Mouse (Mus musculus) liver, embryonic 11.5 days (tissue): ENCODE measurements at regions not wholly inside any gene's neighbourhood (a gene's known extent, or its start where the extent isn't known, plus 50 kb on each side); places are given as distances from the start of the nearest gene placed in this dataset.
"Not testable (repeated sequence)": the region's sequence is repeated elsewhere in the genome, so short reads cannot be mapped to it uniquely, and the experiment has no call there.

Source experiments
- ATAC-seq: fragments of 200-750 bp; cut with Nextera tagmentation; replicated peaks from 2 replicates; pipeline ENCODE4 v1.8.0; 2017; ENCODE audit warnings: moderate number of reproducible peaks, mild to moderate bottlenecking, moderate TSS enrichment, moderate library complexity; ENCODE audit not compliant: low FRiP score
- DNase-seq: peaks from one replicate; pipeline ENCODE4 v3.0.0-alpha.2; 2017; ENCODE audit warnings: low spot score
- H3K27ac ChIP-seq: fragments of 300-500 bp; sonication (generic); 2 replicates; pipeline ENCODE4 v1.5.1; 2014; ENCODE audit warnings: mild to moderate bottlenecking, low read depth, low read length, control low read depth
- H3K27me3 ChIP-seq: fragments of 300-500 bp; sonication (generic); replicated peaks from 2 replicates; pipeline ENCODE4 v1.6.1; 2014; ENCODE audit warnings: low read length, mixed read lengths; ENCODE audit not compliant: control insufficient read depth, insufficient read depth
- H3K36me3 ChIP-seq: fragments of 300-500 bp; sonication (generic); 2 replicates; pipeline ENCODE4 v1.6.1; 2014; ENCODE audit warnings: mild to moderate bottlenecking, low read length, moderate library complexity, mixed read lengths; ENCODE audit not compliant: control insufficient read depth, insufficient read depth
- H3K4me1 ChIP-seq: fragments of 300-500 bp; sonication (generic); replicated peaks from 2 replicates; pipeline ENCODE4 v1.6.1; 2014; ENCODE audit warnings: low read length, mixed read lengths; ENCODE audit not compliant: control insufficient read depth, insufficient read depth
- H3K4me2 ChIP-seq: fragments of 300-500 bp; sonication (generic); 2 replicates; pipeline ENCODE4 v1.6.1; 2014; ENCODE audit warnings: mild to moderate bottlenecking, control low read depth, moderate library complexity
- H3K4me3 ChIP-seq: fragments of 300-500 bp; sonication (generic); 2 replicates; pipeline ENCODE4 v1.5.1; 2014; ENCODE audit warnings: low read depth, low read length, control low read depth
- H3K9ac ChIP-seq: fragments of 300-500 bp; sonication (generic); 2 replicates; pipeline ENCODE4 v1.6.1; 2014; ENCODE audit warnings: low read depth, low read length, control low read depth
- H3K9me3 ChIP-seq: fragments of 300-500 bp; sonication (generic); 2 replicates; pipeline ENCODE4 v1.6.1; 2016; ENCODE audit warnings: low read length, inconsistent platforms, mixed read lengths; ENCODE audit not compliant: control insufficient read depth
- WGBS: fragments of 180-500 bp; shearing (Covaris S2); extraction: QIAGEN DNeasy Blood & Tissue Kit; methylation state at CpG from one replicate; pipeline ENCODE4 v1.1.7; 2014; 5-methylcytosine and 5-hydroxymethylcytosine counted together

DNA sequence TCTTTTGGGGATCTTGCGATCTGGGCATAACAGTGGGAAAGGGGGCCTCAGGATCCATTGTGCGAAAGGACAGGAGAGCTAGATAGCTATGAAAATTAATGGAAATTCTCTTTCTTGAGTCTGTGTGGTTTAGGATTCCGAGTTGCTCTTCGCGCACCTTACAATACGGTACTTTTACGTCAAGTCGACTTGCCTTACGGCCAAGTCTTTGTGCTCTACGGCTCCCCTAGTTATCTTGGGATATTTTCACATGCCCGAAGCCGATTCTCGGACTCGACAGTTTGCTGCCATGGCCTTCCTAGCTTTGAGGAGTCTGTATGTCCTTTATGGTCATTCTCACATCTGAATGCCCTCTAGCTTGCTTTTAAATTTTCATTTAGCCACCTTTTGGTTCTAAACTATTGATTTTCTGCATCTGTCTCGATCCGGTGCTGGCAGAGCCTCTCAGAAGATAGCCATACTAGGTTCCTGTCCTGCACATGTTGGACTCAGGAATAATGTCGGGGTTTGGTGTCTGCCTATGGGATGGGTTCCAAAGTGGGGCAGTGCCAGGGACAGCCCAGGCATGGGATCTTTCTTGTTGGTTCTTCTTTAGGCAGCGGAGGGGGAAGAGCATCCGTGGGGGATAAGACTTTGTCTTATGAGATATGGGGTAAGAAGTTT is 109.0 kb upstream of the Olfr1324 start:
- no peaks in the 10 kb centered on the region for H3K4me1 ChIP-seq
- peak overlapping the region; percentile 28 for H3K4me2 ChIP-seq
- peak overlapping the region; percentile 42 for H3K4me3 ChIP-seq
- H3K27me3 ChIP-seq = no peaks in the 10 kb centered on the region
- ATAC-seq (no peak), DNase-seq (no peak)
- H3K9ac ChIP-seq = no peak overlapping the region
- no peaks in the 10 kb centered on the region for H3K9me3 ChIP-seq
- H3K27ac ChIP-seq = no peak overlapping the region
- 51% methylated on average over 19 of the region's 19 CpGs for WGBS
- H3K36me3 ChIP-seq = no peaks in the 10 kb centered on the region

DNA sequence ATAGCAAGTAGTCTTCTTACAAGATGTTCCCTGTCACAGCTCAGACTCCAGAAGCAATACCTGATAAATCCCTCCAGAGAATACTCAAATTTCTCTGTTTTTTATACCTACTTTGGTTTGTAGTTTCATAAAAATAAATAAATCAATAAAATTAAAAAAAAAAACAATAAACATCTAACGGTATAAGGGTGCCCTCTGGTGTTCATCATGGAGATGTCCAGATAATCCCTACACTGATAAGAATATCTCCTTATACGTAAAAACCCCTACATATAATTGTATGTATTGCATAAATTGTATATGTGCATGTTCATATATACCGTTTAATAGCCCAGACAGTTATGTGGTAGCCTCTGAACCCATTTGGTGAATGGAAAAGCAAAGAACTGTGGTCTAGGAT is 75.7 kb upstream of the Olfr1324 start:
- Histone ChIP-seq H3K36me3 (no peaks in the 10 kb centered on the region), H3K9ac (no peak overlapping the region), H3K4me1 (no peaks in the 10 kb centered on the region), H3K4me2 (no peak overlapping the region), H3K9me3 (no peaks in the 10 kb centered on the region), H3K27ac (no peak overlapping the region), H3K27me3 (no peaks in the 10 kb centered on the region), H3K4me3 (no peak overlapping the region)
- ATAC-seq (no peak), DNase-seq (no peak)
- WGBS = 23% methylated on average over 3 of the region's 3 CpGs

DNA sequence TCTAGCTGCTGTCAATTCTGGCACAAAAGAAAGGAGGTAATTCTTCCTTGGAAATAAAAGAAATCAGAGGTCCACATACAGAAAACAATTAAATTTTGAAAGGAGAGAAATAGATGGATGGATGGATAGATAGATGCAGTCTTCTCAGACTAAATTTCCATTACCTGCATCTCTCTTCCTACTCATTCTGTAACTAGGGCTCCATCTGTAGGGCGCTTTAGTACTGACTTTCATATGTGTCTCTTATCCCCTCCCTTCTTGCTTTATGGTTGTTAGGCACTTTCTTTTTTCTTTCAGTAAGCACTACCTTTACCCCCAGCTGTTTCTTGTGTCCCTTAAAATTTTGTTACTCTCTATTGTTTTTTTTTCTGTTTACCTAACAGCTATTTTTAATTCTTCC is 72.9 kb upstream of the Olfr1324 start:
- Histone ChIP-seq H3K4me3 (no peak overlapping the region), H3K9ac (no peak overlapping the region), H3K27me3 (no peaks in the 10 kb centered on the region), H3K9me3 (no peaks in the 10 kb centered on the region), H3K4me2 (no peak overlapping the region), H3K36me3 (no peaks in the 10 kb centered on the region), H3K27ac (no peak overlapping the region), H3K4me1 (no peaks in the 10 kb centered on the region)
- ATAC-seq (no peak), DNase-seq (no peak)
- WGBS = 19% methylated on average over 1 of the region's 1 CpGs

DNA sequence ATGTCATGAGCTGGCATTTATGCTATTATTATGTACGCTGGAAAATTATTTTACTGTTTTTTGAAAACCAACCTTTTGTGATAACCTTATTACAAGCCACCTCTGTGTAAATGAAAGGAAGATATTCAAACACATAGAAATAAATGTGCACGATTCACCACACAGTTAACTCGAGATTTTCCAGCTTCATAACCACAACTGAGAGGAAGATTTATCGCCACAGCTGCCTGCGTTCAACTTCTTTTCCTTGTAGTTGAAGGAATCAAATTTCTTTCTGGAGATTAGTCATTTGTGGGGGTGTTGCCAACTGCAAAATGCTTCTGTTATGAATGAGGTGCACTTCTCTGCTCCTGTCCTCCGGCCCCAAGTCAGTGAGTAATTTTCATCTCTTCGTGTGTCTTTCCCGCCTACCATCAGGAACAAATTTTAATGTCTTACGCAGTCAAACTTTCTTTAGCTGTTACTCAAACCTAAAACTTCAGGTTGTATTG is 62.2 kb upstream of the Olfr1324 start:
- not testable (repeated sequence) for DNase-seq, H3K4me1 ChIP-seq, H3K9me3 ChIP-seq, H3K36me3 ChIP-seq, ATAC-seq, H3K27me3 ChIP-seq, H3K4me3 ChIP-seq, H3K27ac ChIP-seq, H3K9ac ChIP-seq, H3K4me2 ChIP-seq
- WGBS = 72% methylated on average over 9 of the region's 9 CpGs
